Mouse (Mus musculus): ENCODE results near the gene Nim1k. TPM values are rescaled to one million over a fixed set of nuclear protein-coding genes. Genes with fewer than 3 reads are reported as not detected.
A peak's percentile ranks its signal among the peaks of the same experiment; 100 is the strongest.

The Nim1k gene
- polyA plus RNA-seq, 1 experiment from 2014 or later, result 0.32 TPM

- H3K9me3 ChIP-seq (ENCODE audit: low read length), result no peaks in the 10 kb centered on the region
- no peaks in the 10 kb centered on the region for H3K27me3 ChIP-seq (ENCODE audit: insufficient read depth, low read length)
- no peak overlapping the region for H3K9ac ChIP-seq (replicated peaks)
- TF ChIP-seq EP300 (IDR thresholded peaks at IDR 0.05; ENCODE audit: low read depth), result no peak
- TF ChIP-seq CTCF (IDR thresholded peaks at IDR 0.05; ENCODE audit: low read depth), result no peak
- no peaks in the 10 kb centered on the region for H3K36me3 ChIP-seq (replicated peaks; ENCODE audit: insufficient read depth, low read length)
- DNase-seq, result no peak
- no peak overlapping the region for H3K4me2 ChIP-seq (ENCODE audit: low read depth, low read length)
- no peak overlapping the region for H3K27ac ChIP-seq (ENCODE audit: low read depth)
- no peak for ATAC-seq
- 82% methylated on average over 3 of the region's 3 CpGs for WGBS (ENCODE audit: insufficient replicate concordance)
- H3K4me1 ChIP-seq (ENCODE audit: insufficient read depth), result no peaks in the 10 kb centered on the region
- H3K4me3 ChIP-seq (ENCODE audit: low read depth, low read length), result no peak overlapping the region
Observed at GRCm38 (mm10) chr13:119722447-119722846, 33.2 kb downstream of the Nim1k start.

GRCm38 (mm10) chr13:119716105-119716504, 39.6 kb downstream of the Nim1k start:
- Histone ChIP-seq H3K9ac (replicated peaks) (no peak overlapping the region), H3K27ac (ENCODE audit: low read depth) (0 out of 2 replicates have a peak overlapping the region, but pooled peaks have one; percentile 34), H3K4me2 (ENCODE audit: low read depth, low read length) (no peak overlapping the region), H3K36me3 (replicated peaks; ENCODE audit: insufficient read depth, low read length) (no peaks in the 10 kb centered on the region), H3K9me3 (ENCODE audit: low read length) (no peaks in the 10 kb centered on the region), H3K4me3 (ENCODE audit: low read depth, low read length) (no peak overlapping the region), H3K4me1 (ENCODE audit: insufficient read depth) (peaks cover 12% of the 10 kb centered on the region), H3K27me3 (ENCODE audit: insufficient read depth, low read length) (no peaks in the 10 kb centered on the region)
- WGBS (ENCODE audit: insufficient replicate concordance), result 69% methylated on average over 2 of the region's 2 CpGs
- peak; percentile 42; the same call in 1 of the 2 replicates for TF ChIP-seq EP300 (IDR thresholded peaks at IDR 0.05; ENCODE audit: low read depth)
- no peak for TF ChIP-seq CTCF (IDR thresholded peaks at IDR 0.05; ENCODE audit: low read depth)
- no peak for DNase-seq
- ATAC-seq, result peak; percentile 77

GRCm38 (mm10) chr13:119713821-119714220, 41.9 kb downstream of the Nim1k start:
- Histone ChIP-seq H3K4me2 (ENCODE audit: low read depth, low read length) (no peak overlapping the region), H3K4me3 (ENCODE audit: low read depth, low read length) (no peak overlapping the region), H3K9ac (replicated peaks) (no peak overlapping the region), H3K4me1 (ENCODE audit: insufficient read depth) (peaks cover 16% of the 10 kb centered on the region), H3K27ac (ENCODE audit: low read depth) (peak overlapping the region; percentile 86), H3K9me3 (ENCODE audit: low read length) (no peaks in the 10 kb centered on the region), H3K27me3 (ENCODE audit: insufficient read depth, low read length) (no peaks in the 10 kb centered on the region), H3K36me3 (replicated peaks; ENCODE audit: insufficient read depth, low read length) (no peaks in the 10 kb centered on the region; the same call in 1 of the 2 replicates)
- 77% methylated on average over 8 of the region's 9 CpGs for WGBS (ENCODE audit: insufficient replicate concordance)
- no peak for TF ChIP-seq CTCF (IDR thresholded peaks at IDR 0.05; ENCODE audit: low read depth)
- no peak for TF ChIP-seq EP300 (IDR thresholded peaks at IDR 0.05; ENCODE audit: low read depth)
- no peak for DNase-seq
- no peak for ATAC-seq

GRCm38 (mm10) chr13:119713107-119713787, 42.4 kb downstream of the Nim1k start:
- TF ChIP-seq EP300 (IDR thresholded peaks at IDR 0.05; ENCODE audit: low read depth), result 0 out of 2 replicates have a peak, but pooled peaks have one; percentile 52
- TF ChIP-seq CTCF (IDR thresholded peaks at IDR 0.05; ENCODE audit: low read depth), result no peak
- 43% methylated on average over 8 of the region's 8 CpGs for WGBS (ENCODE audit: insufficient replicate concordance)
- Histone ChIP-seq H3K36me3 (replicated peaks; ENCODE audit: insufficient read depth, low read length) (no peaks in the 10 kb centered on the region; the same call in 1 of the 2 replicates), H3K4me1 (ENCODE audit: insufficient read depth) (peaks cover 17% of the 10 kb centered on the region), H3K27ac (ENCODE audit: low read depth) (peak overlapping the region; percentile 86), H3K4me2 (ENCODE audit: low read depth, low read length) (no peak overlapping the region), H3K9me3 (ENCODE audit: low read length) (no peaks in the 10 kb centered on the region), H3K4me3 (ENCODE audit: low read depth, low read length) (no peak overlapping the region), H3K9ac (replicated peaks) (no peak overlapping the region), H3K27me3 (ENCODE audit: insufficient read depth, low read length) (no peaks in the 10 kb centered on the region)
- no peak for DNase-seq
- ATAC-seq, result peak; percentile 69

GRCm38 (mm10) chr13:119712463-119712862, 43.2 kb downstream of the Nim1k start:
- Histone ChIP-seq H3K9ac (replicated peaks) (no peak overlapping the region), H3K27ac (ENCODE audit: low read depth) (peak overlapping the region; percentile 86), H3K4me1 (ENCODE audit: insufficient read depth) (peaks cover 17% of the 10 kb centered on the region), H3K9me3 (ENCODE audit: low read length) (no peaks in the 10 kb centered on the region), H3K4me3 (ENCODE audit: low read depth, low read length) (no peak overlapping the region), H3K27me3 (ENCODE audit: insufficient read depth, low read length) (no peaks in the 10 kb centered on the region), H3K4me2 (ENCODE audit: low read depth, low read length) (no peak overlapping the region), H3K36me3 (replicated peaks; ENCODE audit: insufficient read depth, low read length) (no peaks in the 10 kb centered on the region; the same call in 1 of the 2 replicates)
- ATAC-seq (no peak), DNase-seq (no peak)
- no peak for TF ChIP-seq EP300 (IDR thresholded peaks at IDR 0.05; ENCODE audit: low read depth)
- no peak for TF ChIP-seq CTCF (IDR thresholded peaks at IDR 0.05; ENCODE audit: low read depth)
- 81% methylated on average over 11 of the region's 11 CpGs for WGBS (ENCODE audit: insufficient replicate concordance)

- Histone ChIP-seq H3K36me3 (replicated peaks; ENCODE audit: insufficient read depth, low read length) (peaks cover 14% of the 10 kb centered on the region), H3K9me3 (ENCODE audit: low read length) (no peaks in the 10 kb centered on the region), H3K4me2 (ENCODE audit: low read depth, low read length) (no peak overlapping the region), H3K4me1 (ENCODE audit: insufficient read depth) (peaks cover 13% of the 10 kb centered on the region), H3K27me3 (ENCODE audit: insufficient read depth, low read length) (no peaks in the 10 kb centered on the region), H3K27ac (ENCODE audit: low read depth) (no peak overlapping the region), H3K9ac (replicated peaks) (no peak overlapping the region), H3K4me3 (ENCODE audit: low read depth, low read length) (no peak overlapping the region)
- TF ChIP-seq CTCF (IDR thresholded peaks at IDR 0.05; ENCODE audit: low read depth), result no peak
- TF ChIP-seq EP300 (IDR thresholded peaks at IDR 0.05; ENCODE audit: low read depth), result no peak
- DNase-seq (no peak), ATAC-seq (no peak)
- WGBS (ENCODE audit: insufficient replicate concordance), result 74% methylated on average over 10 of the region's 10 CpGs
Observed at GRCm38 (mm10) chr13:119710268-119710610, 45.4 kb downstream of the Nim1k start.

All from liver, postnatal 0 days (tissue).